Mouse (Mus musculus): ENCODE results near the gene Clip1. TPM values are rescaled to one million over a fixed set of nuclear protein-coding genes. Genes with fewer than 3 reads are reported as not detected.
A peak's percentile ranks its signal among the peaks of the same experiment; 100 is the strongest.

Clip1 gene
- polyA plus RNA-seq, 2 experiments, result 33.4 to 37.1 TPM

DNA sequence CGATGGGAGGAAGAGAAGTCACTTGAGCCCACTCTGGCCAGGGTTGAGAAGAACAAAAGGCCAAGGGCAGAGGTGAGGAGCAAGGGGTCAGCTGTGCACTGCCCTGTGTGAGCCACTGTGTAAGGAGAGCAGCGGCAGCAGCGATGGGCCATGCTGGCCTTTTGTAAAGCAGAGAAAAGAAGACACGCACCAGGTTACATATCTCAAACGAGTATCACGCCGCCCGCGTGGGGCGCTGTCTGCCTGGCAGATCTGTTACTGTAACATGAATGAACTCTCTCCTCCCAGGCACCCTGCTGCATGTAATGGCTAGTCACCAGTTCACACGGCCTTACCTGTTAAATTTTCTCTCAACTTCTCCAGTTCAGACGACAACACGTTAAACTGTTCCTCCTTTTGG, 62.0 kb downstream of the Clip1 start:
- no peak for TF ChIP-seq POLR2A (IDR thresholded peaks at IDR 0.05; ENCODE audit: borderline replicate concordance, extremely low read depth, insufficient read depth, insufficient read length)
- Histone ChIP-seq H3K9me3 (ENCODE audit: control insufficient read depth, low read length) (no peaks in the 10 kb centered on the region), H3K27me3 (ENCODE audit: control insufficient read depth, insufficient read depth, low read length) (no peaks in the 10 kb centered on the region), H3K9ac (ENCODE audit: low read depth, low read length, severe bottlenecking) (no peak overlapping the region), H3K27ac (replicated peaks; ENCODE audit: low read depth, low read length) (no peak overlapping the region), H3K4me1 (ENCODE audit: control insufficient read depth, insufficient read depth, low read length) (no peaks in the 10 kb centered on the region), H3K4me2 (replicated peaks; ENCODE audit: low read depth, low read length, severe bottlenecking) (no peak overlapping the region), H3K4me3 (replicated peaks; ENCODE audit: low read length) (no peak overlapping the region), H3K36me3 (ENCODE audit: control insufficient read depth, insufficient read depth, low read length) (peaks cover 52% of the 10 kb centered on the region)
- ATAC-seq (ENCODE audit: low FRiP score, low read depth) (no peak), DNase-seq (ENCODE audit: low spot score) (no peak)
- WGBS, result 88% methylated on average over 13 of the region's 13 CpGs

DNA sequence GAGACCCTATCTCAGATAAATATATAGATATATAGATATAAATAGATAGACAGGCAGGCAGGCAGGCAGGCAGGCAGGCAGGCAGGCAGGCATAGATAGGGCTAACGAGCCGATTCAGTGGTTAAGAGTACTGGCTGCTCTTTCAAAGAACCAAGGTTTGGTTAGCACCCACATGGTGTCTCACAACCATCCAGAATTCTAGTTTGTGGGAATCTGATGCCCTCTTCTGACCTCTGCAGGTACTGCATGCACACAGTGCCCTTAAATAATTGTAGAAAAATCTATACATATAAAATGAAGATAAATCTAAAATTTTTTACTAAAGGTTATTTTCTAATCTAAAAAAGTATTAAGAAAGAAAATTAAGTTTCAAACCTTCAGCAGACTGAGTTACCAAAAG, 65.9 kb downstream of the Clip1 start:
- no peaks in the 10 kb centered on the region for H3K4me1 ChIP-seq (ENCODE audit: control insufficient read depth, insufficient read depth, low read length)
- peaks cover 68% of the 10 kb centered on the region for H3K36me3 ChIP-seq (ENCODE audit: control insufficient read depth, insufficient read depth, low read length)
- no peak overlapping the region for H3K27ac ChIP-seq (replicated peaks; ENCODE audit: low read depth, low read length)
- ATAC-seq (ENCODE audit: low FRiP score, low read depth) (no peak), DNase-seq (ENCODE audit: low spot score) (no peak)
- 78% methylated on average over 2 of the region's 2 CpGs for WGBS
- H3K9ac ChIP-seq (ENCODE audit: low read depth, low read length, severe bottlenecking), result no peak overlapping the region
- no peaks in the 10 kb centered on the region for H3K27me3 ChIP-seq (ENCODE audit: control insufficient read depth, insufficient read depth, low read length)
- H3K4me3 ChIP-seq (replicated peaks; ENCODE audit: low read length), result no peak overlapping the region
- H3K4me2 ChIP-seq (replicated peaks; ENCODE audit: low read depth, low read length, severe bottlenecking), result no peak overlapping the region
- H3K9me3 ChIP-seq (ENCODE audit: control insufficient read depth, low read length), result no peaks in the 10 kb centered on the region
- no peak for TF ChIP-seq POLR2A (IDR thresholded peaks at IDR 0.05; ENCODE audit: borderline replicate concordance, extremely low read depth, insufficient read depth, insufficient read length)

DNA sequence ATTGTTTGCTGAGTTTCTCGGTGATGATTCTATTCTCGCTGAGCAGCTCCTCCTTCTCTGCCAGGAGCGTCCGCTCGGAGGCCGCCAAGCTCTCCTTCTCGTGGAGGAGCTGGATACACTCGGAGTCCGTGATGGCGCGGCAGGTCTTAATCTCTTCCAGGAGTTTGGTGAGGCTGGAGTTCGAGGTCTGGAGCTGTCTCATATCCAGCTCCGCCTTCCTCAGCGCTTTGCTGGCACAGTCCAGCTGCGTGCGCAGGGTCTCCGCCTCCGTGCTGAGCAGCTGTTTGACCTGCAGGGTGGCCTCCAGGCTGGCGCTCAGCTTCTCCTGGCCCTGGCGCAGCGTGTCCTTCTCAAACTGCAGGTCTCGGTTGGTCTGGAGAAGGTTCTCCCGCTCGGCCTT, 70.2 kb downstream of the Clip1 start:
- H3K27me3 ChIP-seq (ENCODE audit: control insufficient read depth, insufficient read depth, low read length), result no peaks in the 10 kb centered on the region
- H3K9ac ChIP-seq (ENCODE audit: low read depth, low read length, severe bottlenecking), result no peak overlapping the region
- no peak overlapping the region for H3K27ac ChIP-seq (replicated peaks; ENCODE audit: low read depth, low read length)
- H3K4me3 ChIP-seq (replicated peaks; ENCODE audit: low read length), result no peak overlapping the region
- no peak overlapping the region for H3K4me2 ChIP-seq (replicated peaks; ENCODE audit: low read depth, low read length, severe bottlenecking)
- ATAC-seq (ENCODE audit: low FRiP score, low read depth) (no peak), DNase-seq (ENCODE audit: low spot score) (no peak)
- H3K4me1 ChIP-seq (ENCODE audit: control insufficient read depth, insufficient read depth, low read length), result no peaks in the 10 kb centered on the region
- peaks cover 68% of the 10 kb centered on the region for H3K36me3 ChIP-seq (ENCODE audit: control insufficient read depth, insufficient read depth, low read length)
- 95% methylated on average over 24 of the region's 24 CpGs for WGBS
- no peaks in the 10 kb centered on the region for H3K9me3 ChIP-seq (ENCODE audit: control insufficient read depth, low read length)
- no peak for TF ChIP-seq POLR2A (IDR thresholded peaks at IDR 0.05; ENCODE audit: borderline replicate concordance, extremely low read depth, insufficient read depth, insufficient read length)

DNA sequence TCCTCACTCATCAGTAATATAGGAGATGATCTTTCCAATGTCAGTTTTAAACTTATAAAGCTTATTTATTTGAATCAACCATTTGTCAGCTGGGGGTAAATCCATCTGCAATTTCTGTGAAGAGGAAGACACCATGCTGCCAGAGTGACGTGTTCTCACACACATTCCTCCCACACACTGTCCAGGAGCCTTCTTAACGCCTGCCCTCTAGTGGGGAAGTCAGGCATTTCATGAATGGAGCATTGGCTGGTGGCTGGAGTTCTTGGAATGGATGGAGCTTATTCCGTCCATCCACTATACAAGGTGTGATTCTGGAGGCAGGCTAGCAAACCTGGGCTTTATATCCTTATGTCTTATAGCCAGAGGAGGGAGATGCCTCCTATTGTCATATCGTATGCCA, 74.6 kb downstream of the Clip1 start:
- DNase-seq (ENCODE audit: low spot score) (peak; percentile 79), ATAC-seq (ENCODE audit: low FRiP score, low read depth) (no peak)
- H3K27me3 ChIP-seq (ENCODE audit: control insufficient read depth, insufficient read depth, low read length), result no peaks in the 10 kb centered on the region
- H3K9ac ChIP-seq (ENCODE audit: low read depth, low read length, severe bottlenecking), result no peak overlapping the region
- H3K9me3 ChIP-seq (ENCODE audit: control insufficient read depth, low read length), result no peaks in the 10 kb centered on the region
- TF ChIP-seq POLR2A (IDR thresholded peaks at IDR 0.05; ENCODE audit: borderline replicate concordance, extremely low read depth, insufficient read depth, insufficient read length), result no peak
- H3K4me3 ChIP-seq (replicated peaks; ENCODE audit: low read length), result no peak overlapping the region
- peaks cover 74% of the 10 kb centered on the region for H3K36me3 ChIP-seq (ENCODE audit: control insufficient read depth, insufficient read depth, low read length)
- 37% methylated on average over 4 of the region's 4 CpGs for WGBS
- no peaks in the 10 kb centered on the region for H3K4me1 ChIP-seq (ENCODE audit: control insufficient read depth, insufficient read depth, low read length)
- no peak overlapping the region for H3K4me2 ChIP-seq (replicated peaks; ENCODE audit: low read depth, low read length, severe bottlenecking)
- no peak overlapping the region for H3K27ac ChIP-seq (replicated peaks; ENCODE audit: low read depth, low read length)

DNA sequence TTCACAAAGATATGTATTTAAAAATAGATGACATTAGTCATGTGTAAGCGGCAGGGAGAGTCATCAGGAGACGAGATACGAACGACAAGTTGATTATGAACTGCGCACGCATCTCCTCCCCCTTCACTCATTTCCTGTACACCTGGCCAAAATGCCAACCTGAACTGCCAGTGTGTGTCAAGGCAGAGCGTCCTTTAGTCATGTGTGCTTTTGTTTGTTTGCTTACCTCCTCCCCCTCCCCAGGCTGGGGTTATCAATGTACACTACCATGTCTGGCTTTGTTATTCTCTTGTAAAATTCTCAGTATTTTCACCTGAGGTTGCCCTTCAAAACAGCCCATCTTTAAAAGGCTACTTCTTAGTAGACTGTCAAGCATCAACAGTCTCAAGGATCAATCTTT, 75.0 kb downstream of the Clip1 start:
- Histone ChIP-seq H3K9ac (ENCODE audit: low read depth, low read length, severe bottlenecking) (no peak overlapping the region), H3K27me3 (ENCODE audit: control insufficient read depth, insufficient read depth, low read length) (no peaks in the 10 kb centered on the region), H3K9me3 (ENCODE audit: control insufficient read depth, low read length) (no peaks in the 10 kb centered on the region), H3K36me3 (ENCODE audit: control insufficient read depth, insufficient read depth, low read length) (peaks cover 70% of the 10 kb centered on the region), H3K4me1 (ENCODE audit: control insufficient read depth, insufficient read depth, low read length) (no peaks in the 10 kb centered on the region), H3K4me2 (replicated peaks; ENCODE audit: low read depth, low read length, severe bottlenecking) (no peak overlapping the region), H3K4me3 (replicated peaks; ENCODE audit: low read length) (no peak overlapping the region), H3K27ac (replicated peaks; ENCODE audit: low read depth, low read length) (no peak overlapping the region)
- no peak for TF ChIP-seq POLR2A (IDR thresholded peaks at IDR 0.05; ENCODE audit: borderline replicate concordance, extremely low read depth, insufficient read depth, insufficient read length)
- 93% methylated on average over 7 of the region's 7 CpGs for WGBS
- ATAC-seq (ENCODE audit: low FRiP score, low read depth) (no peak), DNase-seq (ENCODE audit: low spot score) (no peak)

DNA sequence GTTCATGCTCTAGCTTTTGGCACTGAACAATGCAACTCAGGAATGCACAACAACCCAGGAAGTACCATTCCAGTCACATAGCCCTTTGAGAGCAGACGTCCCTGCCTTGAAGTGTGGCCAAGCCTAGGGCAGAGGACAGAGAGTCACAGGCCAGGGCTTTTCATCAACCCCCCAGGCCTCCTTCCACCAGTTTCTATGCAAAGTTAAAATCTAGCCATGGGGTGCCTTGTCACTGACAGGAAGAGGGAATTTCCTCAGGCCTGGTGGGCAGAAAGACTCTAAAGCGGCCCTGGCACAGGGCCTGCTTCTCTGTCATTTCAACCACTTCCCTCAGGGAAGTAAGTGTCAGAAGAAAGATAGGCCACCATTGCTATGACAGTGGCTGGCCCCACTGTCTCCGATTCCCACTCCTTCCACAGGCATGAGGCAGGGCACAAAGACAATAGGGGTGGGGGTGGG, 77.2 kb downstream of the Clip1 start:
- H3K27ac ChIP-seq (replicated peaks; ENCODE audit: low read depth, low read length), result no peak overlapping the region

More for the DNA sequence above, 77.2 kb downstream of the Clip1 start:
- 96% methylated on average over 3 of the region's 3 CpGs for WGBS
- Histone ChIP-seq H3K9me3 (ENCODE audit: control insufficient read depth, low read length) (no peaks in the 10 kb centered on the region), H3K36me3 (ENCODE audit: control insufficient read depth, insufficient read depth, low read length) (peaks cover 64% of the 10 kb centered on the region), H3K9ac (ENCODE audit: low read depth, low read length, severe bottlenecking) (no peak overlapping the region), H3K4me2 (replicated peaks; ENCODE audit: low read depth, low read length, severe bottlenecking) (no peak overlapping the region), H3K4me1 (ENCODE audit: control insufficient read depth, insufficient read depth, low read length) (no peaks in the 10 kb centered on the region), H3K4me3 (replicated peaks; ENCODE audit: low read length) (no peak overlapping the region), H3K27me3 (ENCODE audit: control insufficient read depth, insufficient read depth, low read length) (no peaks in the 10 kb centered on the region)
- TF ChIP-seq POLR2A (IDR thresholded peaks at IDR 0.05; ENCODE audit: borderline replicate concordance, extremely low read depth, insufficient read depth, insufficient read length), result no peak
- DNase-seq (ENCODE audit: low spot score), result no peak
- no peak for ATAC-seq (ENCODE audit: low FRiP score, low read depth)

Data from limb, embryonic 14.5 days (tissue).